Mouse (Mus musculus) adrenal gland, adult 2 months (tissue): ENCODE results near the gene Zfp426. TPM values are rescaled to one million over a fixed set of nuclear protein-coding genes. Genes with fewer than 3 reads are reported as not detected.

Experiments
- DNase-seq: peaks from one replicate; pipeline ENCODE4 v3.0.0; 2021
- long read RNA-seq: library from polyadenylated mRNA; stranded (forward); transcript quantifications from one replicate; pipeline ENCODE4 v2.0.0, GENCODE M21; 2021
- polyA plus RNA-seq: library from polyadenylated mRNA; depleted of rRNA; stranded (reverse); fragments of >200 nt; gene quantifications from 2 replicates; pipeline ENCODE4 v1.2.3, GENCODE M21; 2012; rRNA removed
- total RNA-seq, 2 experiments: library from RNA; stranded (reverse); gene quantifications; 2 replicates each; pipeline ENCODE4 v1.2.3; 2021

Zfp426 gene
- total RNA-seq (10 to 100 TPM; 22.2 to 25.0 TPM), polyA plus RNA-seq (2.1 and 2.3 TPM in 2 replicates)
- long read RNA-seq, partial matches to known transcripts, result 1 of 4 reads
- long read RNA-seq, other reads (novel, unspliced or antisense), result 3 of 4 reads

DNA sequence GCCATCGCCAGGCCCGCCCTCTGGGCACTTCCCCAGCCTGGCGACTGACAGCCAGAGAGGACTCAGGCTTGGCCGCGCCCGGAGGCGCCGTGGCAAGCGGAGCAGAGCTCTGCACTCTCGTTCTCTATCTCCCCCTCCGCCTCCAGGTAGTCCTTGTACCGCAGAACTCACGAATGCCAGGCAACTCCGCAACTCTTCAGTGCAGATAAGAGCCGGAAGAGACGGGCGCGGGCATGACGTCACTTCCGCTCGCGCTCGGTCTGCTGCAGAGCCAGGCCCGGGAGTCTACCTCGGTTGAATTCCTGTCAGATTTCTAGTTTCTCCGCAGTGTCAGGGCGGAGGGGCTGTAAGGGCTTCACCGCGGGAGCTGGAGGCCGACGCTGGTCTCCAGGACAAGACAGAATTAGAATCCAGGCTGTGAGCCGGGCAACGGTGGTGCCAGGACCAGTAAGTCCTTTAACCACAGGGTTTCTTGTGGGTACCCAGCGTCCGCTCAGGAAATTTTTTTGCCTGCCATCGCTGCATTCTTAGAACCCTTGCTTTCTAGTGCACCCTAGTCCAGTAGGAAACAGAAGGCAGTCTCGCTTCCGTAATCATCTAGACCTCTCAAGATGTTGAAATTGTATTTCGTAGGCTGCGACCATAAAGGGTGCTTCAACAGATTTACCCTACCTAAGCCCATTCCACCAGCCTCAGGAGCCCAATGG is at the start of gene Zfp426:
TSS of gene Zfp426 (minus strand) at position 220 of the 707 bp plus-strand sequence.
- peak; percentile 91 for DNase-seq

GRCm38 (mm10) chr9:20536598-20536997 is 44.1 kb upstream of the Zfp426 start:
- no peak for DNase-seq

- DNase-seq, result no peak
These were observed 41.9 kb upstream of the Zfp426 start for GRCm38 (mm10) chr9:20534326-20534926.

DNA sequence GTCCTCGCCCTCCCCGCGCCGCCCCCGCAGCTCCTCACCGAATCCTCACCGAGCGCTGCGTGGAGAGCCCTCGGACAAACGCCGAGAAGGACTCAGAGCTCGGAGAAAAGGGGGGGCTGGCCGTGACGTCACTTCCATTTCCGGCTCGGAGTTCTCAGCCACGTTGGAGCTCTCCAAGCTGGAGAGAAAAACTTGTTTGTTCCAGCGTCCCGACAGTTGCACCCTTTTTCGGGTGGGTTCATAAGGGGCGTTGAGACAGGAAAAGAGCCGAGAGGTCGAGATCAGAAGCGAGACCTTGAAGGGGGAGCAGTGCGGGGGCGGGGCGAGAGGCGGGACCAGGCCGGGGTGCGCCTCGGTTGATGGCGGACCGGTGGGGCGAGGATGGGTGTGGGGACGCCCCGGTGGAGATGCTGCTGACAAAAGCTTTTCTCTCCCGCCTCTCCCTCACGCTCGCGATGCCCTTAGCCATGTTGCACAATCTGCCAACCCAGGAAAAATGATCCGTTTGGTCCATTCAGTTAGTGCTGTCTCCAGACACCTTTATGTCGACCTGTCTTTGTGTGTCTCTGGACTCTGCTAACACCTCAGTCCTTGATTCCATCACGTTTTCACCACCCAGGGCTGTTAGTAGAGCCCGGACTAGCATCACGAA is 28.9 kb upstream of the Zfp426 start, which contains the start of gene Zfp266:
TSS of gene Zfp266 (minus strand) at position 112 of the 652 bp plus-strand sequence.
- DNase-seq, result peak; percentile 94

DNA sequence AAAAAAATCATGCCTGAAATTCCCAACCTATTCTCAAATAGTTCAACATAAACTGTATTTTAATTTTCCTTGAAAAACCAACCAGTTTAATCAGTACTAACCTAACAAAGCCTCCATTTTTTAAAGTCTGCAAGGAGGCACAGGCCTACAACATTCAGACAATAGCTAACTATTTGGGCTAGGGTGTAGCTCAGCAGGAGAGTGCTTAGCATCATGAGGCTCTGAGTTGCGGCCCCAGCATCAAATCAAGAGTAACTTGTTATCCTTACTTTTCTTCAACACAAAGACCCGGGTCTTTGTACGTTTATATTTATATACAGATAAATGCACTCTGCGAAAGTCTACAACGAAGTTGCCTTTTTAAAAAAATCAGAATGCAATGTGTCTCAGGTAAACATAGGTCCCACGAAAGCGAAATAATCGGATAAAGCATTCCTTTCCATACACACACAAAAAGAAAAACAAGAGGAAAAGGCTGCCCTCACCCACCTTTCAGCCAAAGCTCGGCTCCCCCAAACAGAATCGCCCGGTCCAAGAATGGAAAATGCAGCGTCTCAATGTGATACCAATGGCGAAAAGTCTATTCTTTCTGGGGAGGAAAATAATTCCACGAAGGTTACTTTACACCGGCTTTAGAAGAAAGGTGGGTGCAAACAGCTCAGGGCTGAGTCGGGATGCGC is 28.1 kb upstream of the Zfp426 start:
- no peak for DNase-seq

- DNase-seq, result no peak
These were observed 27.4 kb upstream of the Zfp426 start for GRCm38 (mm10) chr9:20519949-20520348.

GRCm38 (mm10) chr9:20518708-20519107 is 26.2 kb upstream of the Zfp426 start:
- no peak for DNase-seq

DNA sequence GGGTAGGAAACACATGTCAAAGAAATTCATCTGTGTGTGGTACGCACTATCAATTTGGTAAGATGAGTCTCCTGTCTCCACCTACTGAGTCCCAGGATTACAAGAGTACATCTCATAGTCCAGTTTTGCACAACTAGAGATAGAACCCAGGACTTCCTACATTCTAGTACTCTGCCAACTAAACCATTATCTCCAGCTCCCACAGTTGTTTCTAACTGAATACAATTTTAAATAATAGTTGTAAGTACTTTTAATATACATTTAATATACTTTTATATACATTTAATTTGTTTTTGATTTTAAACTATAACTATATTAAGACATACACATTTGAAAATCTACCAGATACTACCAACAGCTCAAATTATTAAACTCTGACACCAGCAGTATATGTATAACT is 25.2 kb upstream of the Zfp426 start:
- no peak for DNase-seq

- no peak for DNase-seq
These were observed 21.5 kb upstream of the Zfp426 start for GRCm38 (mm10) chr9:20514016-20514415.

GRCm38 (mm10) chr9:20512714-20513113 is 20.2 kb upstream of the Zfp426 start:
- DNase-seq, result no peak

GRCm38 (mm10) chr9:20511645-20512044 is 19.1 kb upstream of the Zfp426 start:
- DNase-seq, result no peak

DNA sequence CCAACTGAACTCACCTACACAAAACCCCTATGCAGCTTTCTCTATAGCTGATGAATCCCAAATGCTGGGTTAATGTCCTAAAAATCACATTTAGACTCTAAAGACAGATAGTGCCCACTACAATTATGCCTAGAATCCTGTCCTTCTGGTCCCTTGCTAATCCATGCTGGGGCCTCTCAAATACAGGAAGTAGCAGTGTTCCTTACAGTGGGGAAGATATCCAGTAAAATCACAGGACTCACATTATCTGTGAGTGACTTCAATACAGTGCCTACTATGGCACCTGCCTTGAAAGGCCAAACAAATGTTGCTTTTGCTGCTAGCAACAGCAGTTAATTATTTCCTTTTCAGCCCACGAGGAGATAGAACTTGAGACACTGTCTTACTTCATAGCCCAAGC is 17.8 kb upstream of the Zfp426 start:
- no peak for DNase-seq

GRCm38 (mm10) chr9:20509676-20510075 is 17.1 kb upstream of the Zfp426 start:
- DNase-seq, result no peak

DNA sequence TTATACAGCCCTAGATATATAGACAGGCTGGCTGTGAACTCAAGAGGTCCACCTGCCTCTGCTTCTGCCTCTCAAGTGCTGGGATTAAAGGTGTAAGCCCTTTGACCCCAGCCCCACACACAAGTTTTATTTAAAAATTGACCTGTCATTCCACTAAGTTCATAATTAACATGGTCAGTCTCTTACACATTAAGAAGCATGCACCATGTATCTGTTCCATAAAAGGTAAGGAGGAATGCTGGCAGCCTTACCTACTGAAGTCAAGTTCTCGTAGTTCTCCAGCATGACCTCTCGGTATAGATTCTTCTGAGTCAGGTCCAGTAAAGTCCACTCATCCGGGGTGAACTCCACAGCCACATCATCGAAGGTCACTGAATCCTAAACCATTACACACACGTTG is 12.3 kb upstream of the Zfp426 start:
- DNase-seq, result no peak

GRCm38 (mm10) chr9:20493281-20493680 is 735 bp upstream of the Zfp426 start:
- no peak for DNase-seq

- no peak for DNase-seq
These were observed 554 bp downstream of the Zfp426 start for GRCm38 (mm10) chr9:20491858-20492526.

GRCm38 (mm10) chr9:20489536-20489935 is 3.0 kb downstream of the Zfp426 start:
- no peak for DNase-seq

- DNase-seq, result no peak
These were observed 13.2 kb downstream of the Zfp426 start for GRCm38 (mm10) chr9:20479396-20479795.

GRCm38 (mm10) chr9:20476632-20477031 is 15.9 kb downstream of the Zfp426 start:
- no peak for DNase-seq

DNA sequence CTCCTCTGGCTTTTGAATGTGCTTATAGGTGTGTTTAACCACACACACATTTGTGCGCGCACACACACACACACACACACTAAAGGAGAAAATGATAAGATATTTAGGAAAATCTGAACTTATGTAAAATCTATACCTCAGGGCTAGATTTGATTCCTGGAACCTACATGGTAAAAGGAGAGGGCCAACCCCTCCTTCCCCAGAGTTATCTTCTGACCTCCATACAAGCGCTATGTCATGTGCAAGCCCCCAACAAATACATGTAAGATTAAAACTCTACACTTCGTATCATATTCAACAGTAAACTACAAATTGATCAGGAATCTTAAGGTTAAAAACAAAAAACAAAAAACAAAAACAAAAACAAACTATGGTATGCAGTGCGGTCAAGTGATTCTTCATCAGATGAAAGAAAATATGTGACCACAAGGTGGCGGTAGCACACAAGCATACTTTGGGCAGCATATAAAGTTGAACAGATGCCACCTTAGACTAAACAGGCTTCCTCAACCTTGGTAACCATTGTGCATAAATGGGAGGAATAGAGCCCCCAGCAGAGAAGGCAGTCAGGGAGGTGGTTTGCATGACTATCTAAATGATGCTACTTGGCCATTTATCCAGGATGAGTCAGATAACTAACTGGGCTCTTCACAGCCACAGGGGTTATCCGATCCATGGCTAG is 25.6 kb downstream of the Zfp426 start:
- DNase-seq, result peak; percentile 49
